Mouse (Mus musculus): ENCODE results near the gene Krtap13.

GRCm38 (mm10) chr16:88720031-88720430, 31.4 kb downstream of the Krtap13 start:
- TF ChIP-seq CTCF (IDR thresholded peaks at IDR 0.05) = no peak
- TF ChIP-seq EP300 (IDR thresholded peaks at IDR 0.05) = no peak

Measured in lung, postnatal 0 days (tissue).